Mouse (Mus musculus) layer of hippocampus, adult 11-12 months (tissue): ENCODE measurements at regions not wholly inside any gene's neighbourhood (a gene's known extent, or its start where the extent isn't known, plus 50 kb on each side); places are given as distances from the start of the nearest gene placed in this dataset.

Experiments used
- DNase-seq: peaks from one replicate; pipeline ENCODE4 v3.0.0; 2022; ENCODE audit warnings: low spot score

- no peak for DNase-seq
These were observed 200.6 kb downstream of the Chm start for GRCm38 (mm10) chrX:112984668-112985067.

- DNase-seq = no peak
These were observed 201.2 kb downstream of the Chm start for GRCm38 (mm10) chrX:112984073-112984472.

- DNase-seq = peak; percentile 8
These were observed 206.7 kb downstream of the Chm start for GRCm38 (mm10) chrX:112978583-112978982.

GRCm38 (mm10) chrX:112964093-112964492 is 221.2 kb downstream of the Chm start:
- DNase-seq = no peak

- DNase-seq = peak; percentile 4
These were observed 235.5 kb downstream of the Chm start for GRCm38 (mm10) chrX:112949792-112950191.

GRCm38 (mm10) chrX:112947521-112947920 is 237.8 kb downstream of the Chm start:
- no peak for DNase-seq

- DNase-seq = no peak
These were observed 227.2 kb upstream of the Pof1b start for GRCm38 (mm10) chrX:112925542-112926182.

- DNase-seq = peak; percentile 2
These were observed 205.4 kb upstream of the Pof1b start for GRCm38 (mm10) chrX:112903631-112904410.

GRCm38 (mm10) chrX:112886539-112886938 is 188.1 kb upstream of the Pof1b start:
- DNase-seq = no peak
